Mouse (Mus musculus): ENCODE measurements around the gene Gpld1. TPM values are rescaled to one million over a fixed set of nuclear protein-coding genes. Genes with fewer than 3 reads are reported as not detected.
"Not testable (repeated sequence)": the region's sequence is repeated elsewhere in the genome, so short reads cannot be mapped to it uniquely, and the experiment has no call there.

The Gpld1 gene
- total RNA-seq, 4 experiments from 2014 or later: 2.8 to 10.0 (median 4.6) TPM

- DNase-seq: no peak
These were observed 5.9 kb downstream of the Gpld1 start for GRCm38 (mm10) chr13:24948870-24949269.

- DNase-seq: no peak
These were observed 9.7 kb downstream of the Gpld1 start for GRCm38 (mm10) chr13:24952659-24953058.

- DNase-seq: no peak
These were observed 12.1 kb downstream of the Gpld1 start for GRCm38 (mm10) chr13:24955091-24955490.

- no peak for DNase-seq
These were observed 12.5 kb downstream of the Gpld1 start for GRCm38 (mm10) chr13:24955500-24955899.

- DNase-seq: no peak
These were observed 15.7 kb downstream of the Gpld1 start for GRCm38 (mm10) chr13:24958671-24959070.

- no peak for DNase-seq
These were observed 17.1 kb downstream of the Gpld1 start for GRCm38 (mm10) chr13:24960084-24960483.

GRCm38 (mm10) chr13:24962119-24962518 is 19.2 kb downstream of the Gpld1 start:
- DNase-seq: no peak

GRCm38 (mm10) chr13:24965130-24965845 is 22.3 kb downstream of the Gpld1 start:
- no peak for DNase-seq

- no peak for DNase-seq
These were observed 22.9 kb downstream of the Gpld1 start for GRCm38 (mm10) chr13:24965846-24966201.

- not testable (repeated sequence) for DNase-seq
These were observed 28.8 kb downstream of the Gpld1 start for GRCm38 (mm10) chr13:24971776-24972175.

- no peak for DNase-seq
These were observed 33.4 kb downstream of the Gpld1 start for GRCm38 (mm10) chr13:24976384-24976783.

GRCm38 (mm10) chr13:24977820-24978342 is 34.9 kb downstream of the Gpld1 start:
- peak; percentile 66 for DNase-seq

GRCm38 (mm10) chr13:24981031-24981430 is 38.1 kb downstream of the Gpld1 start:
- no peak for DNase-seq

GRCm38 (mm10) chr13:24985435-24985834 is 42.5 kb downstream of the Gpld1 start:
- no peak for DNase-seq

- DNase-seq: peak; percentile 25
These were observed 45.4 kb downstream of the Gpld1 start for GRCm38 (mm10) chr13:24988391-24988790.

- DNase-seq: no peak
These were observed 46.1 kb downstream of the Gpld1 start for GRCm38 (mm10) chr13:24989006-24989405.

- no peak for DNase-seq
These were observed 50.2 kb downstream of the Gpld1 start for GRCm38 (mm10) chr13:24993160-24993559.

GRCm38 (mm10) chr13:24999538-24999937 is 56.6 kb downstream of the Gpld1 start:
- no peak for DNase-seq

GRCm38 (mm10) chr13:25002965-25003364 is 60.0 kb downstream of the Gpld1 start:
- DNase-seq: no peak

GRCm38 (mm10) chr13:25007115-25007514 is 64.2 kb downstream of the Gpld1 start:
- DNase-seq: no peak

GRCm38 (mm10) chr13:25018316-25018715 is 75.4 kb downstream of the Gpld1 start:
- DNase-seq: no peak

GRCm38 (mm10) chr13:25019793-25020539 is 77.0 kb downstream of the Gpld1 start, which contains the start of gene Mrs2:
Mrs2 (minus strand) TSS chr13:25020379.
- DNase-seq: peak; percentile 86

- no peak for DNase-seq
These were observed 77.6 kb downstream of the Gpld1 start for GRCm38 (mm10) chr13:25020540-25020892.

GRCm38 (mm10) chr13:25022386-25022785 is 79.4 kb downstream of the Gpld1 start:
- DNase-seq: no peak

Measured in adrenal gland, adult 8-10 months (tissue).